Mouse (Mus musculus) heart, embryonic 12.5 days (tissue): ENCODE data around the gene Blzf1. TPM values are rescaled to one million over a fixed set of nuclear protein-coding genes. Genes with fewer than 3 reads are reported as not detected.
A peak's percentile ranks its signal among the peaks of the same experiment; 100 is the strongest.

ENCODE experiments used
- ATAC-seq: fragments of 200-750 bp; cut with Nextera tagmentation; 2 replicates; pipeline ENCODE4 v1.8.0; 2017; ENCODE audit warnings: moderate TSS enrichment, moderate library complexity; ENCODE audit not compliant: insufficient number of reproducible peaks, low FRiP score
- H3K27ac ChIP-seq: fragments of 300-500 bp; sonication (generic); 2 replicates; pipeline ENCODE4 v1.5.1; 2016; ENCODE audit warnings: mild to moderate bottlenecking, moderate library complexity; ENCODE audit not compliant: poor library complexity, severe bottlenecking
- H3K27me3 ChIP-seq: fragments of 300-500 bp; sonication (generic); replicated peaks from 2 replicates; pipeline ENCODE4 v1.6.1; 2016; ENCODE audit warnings: mild to moderate bottlenecking, moderate library complexity
- H3K36me3 ChIP-seq: fragments of 300-500 bp; sonication (generic); 2 replicates; pipeline ENCODE4 v1.6.1; 2016; ENCODE audit warnings: mild to moderate bottlenecking, moderate library complexity
- H3K4me1 ChIP-seq: fragments of 300-500 bp; sonication (generic); replicated peaks from 2 replicates; pipeline ENCODE4 v1.6.1; 2016; ENCODE audit warnings: mild to moderate bottlenecking
- H3K4me2 ChIP-seq: fragments of 300-500 bp; sonication (generic); 2 replicates; pipeline ENCODE4 v1.6.1; 2016; ENCODE audit warnings: mild to moderate bottlenecking, moderate library complexity
- H3K4me3 ChIP-seq: fragments of 300-500 bp; sonication (generic); 2 replicates; pipeline ENCODE4 v1.5.1; 2016; ENCODE audit warnings: mild to moderate bottlenecking
- H3K9ac ChIP-seq: fragments of 300-500 bp; sonication (generic); 2 replicates; pipeline ENCODE4 v1.6.1; 2016; ENCODE audit warnings: mild to moderate bottlenecking, moderate library complexity
- H3K9me3 ChIP-seq: fragments of 300-500 bp; sonication (generic); replicated peaks from 2 replicates; pipeline ENCODE4 v1.6.1; 2016; ENCODE audit warnings: mild to moderate bottlenecking, moderate library complexity
- whole genome bisulfite sequencing: fragments of 180-500 bp; shearing (Covaris S2); methylation state at CpG from one replicate; pipeline ENCODE4 v1.1.7; 2016; 5-methylcytosine and 5-hydroxymethylcytosine counted together
- polyA plus RNA-seq: library from polyadenylated mRNA; unstranded; fragments of >200 nt; fragmentation: Nextera tagmentation; extraction: Ambion mirVana; gene quantifications from 2 replicates; pipeline ENCODE4 v1.2.1, GENCODE M21; 2016

Gene Blzf1
- 28.0 and 29.9 TPM in 2 replicates for polyA plus RNA-seq

GRCm38 (mm10) chr1:164307124-164307751, at the start of gene Blzf1:
TSS of gene Blzf1 (minus strand) at chr1:164307489.
- no peaks in the 10 kb centered on the region for H3K27me3 ChIP-seq

GRCm38 (mm10) chr1:164353443-164353842, 46.2 kb upstream of the Blzf1 start:
- no peak for ATAC-seq
- Histone ChIP-seq H3K4me3 (no peak overlapping the region), H3K9me3 (no peaks in the 10 kb centered on the region), H3K27me3 (no peaks in the 10 kb centered on the region), H3K36me3 (peaks cover 8% of the 10 kb centered on the region; the same call in 1 of the 2 replicates), H3K4me2 (no peak overlapping the region), H3K9ac (no peak overlapping the region), H3K27ac (no peak overlapping the region), H3K4me1 (peaks cover 4% of the 10 kb centered on the region; the same call in 1 of the 2 replicates)
- 53% methylated on average over 3 of the region's 3 CpGs for WGBS

More at GRCm38 (mm10) chr1:164307124-164307751, at the start of gene Blzf1:
- peak; percentile 100 for ATAC-seq
- peaks cover 9% of the 10 kb centered on the region for H3K4me1 ChIP-seq
- H3K9me3 ChIP-seq = no peaks in the 10 kb centered on the region
- peak within 1 kb of the TSS; percentile 77 for H3K4me2 ChIP-seq
- under 1% methylated on average over 35 of the region's 35 CpGs for WGBS
- peak within 1 kb of the TSS; percentile 77 for H3K9ac ChIP-seq
- peak within 1 kb of the TSS; percentile 52 for H3K27ac ChIP-seq
- H3K4me3 ChIP-seq = peak within 1 kb of the TSS; percentile 88
- H3K36me3 ChIP-seq = peaks cover 9% of the 10 kb centered on the region

GRCm38 (mm10) chr1:164342161-164342560, 34.9 kb upstream of the Blzf1 start:
- 80% methylated on average over 3 of the region's 3 CpGs for WGBS
- H3K9me3 ChIP-seq = no peaks in the 10 kb centered on the region
- no peak overlapping the region for H3K27ac ChIP-seq
- peaks cover 4% of the 10 kb centered on the region; the same call in 1 of the 2 replicates for H3K4me1 ChIP-seq
- no peaks in the 10 kb centered on the region for H3K27me3 ChIP-seq
- ATAC-seq = no peak
- no peak overlapping the region for H3K4me2 ChIP-seq
- peaks cover 6% of the 10 kb centered on the region for H3K36me3 ChIP-seq
- no peak overlapping the region for H3K4me3 ChIP-seq
- no peak overlapping the region for H3K9ac ChIP-seq

- no peaks in the 10 kb centered on the region for H3K9me3 ChIP-seq
- no peak overlapping the region for H3K4me3 ChIP-seq
- H3K27ac ChIP-seq = no peak overlapping the region
- H3K9ac ChIP-seq = no peak overlapping the region
- H3K36me3 ChIP-seq = peaks cover 13% of the 10 kb centered on the region
- H3K27me3 ChIP-seq = no peaks in the 10 kb centered on the region
- H3K4me1 ChIP-seq = peaks cover 7% of the 10 kb centered on the region
- no peak for ATAC-seq
- WGBS = 81% methylated on average over 4 of the region's 4 CpGs
- H3K4me2 ChIP-seq = no peak overlapping the region
These were observed 28.6 kb upstream of the Blzf1 start for GRCm38 (mm10) chr1:164335846-164336245.

- Histone ChIP-seq H3K27ac (no peak overlapping the region), H3K27me3 (no peaks in the 10 kb centered on the region), H3K9me3 (no peaks in the 10 kb centered on the region), H3K4me2 (no peak overlapping the region), H3K4me3 (no peak overlapping the region), H3K4me1 (peaks cover 7% of the 10 kb centered on the region), H3K9ac (no peak overlapping the region), H3K36me3 (peaks cover 17% of the 10 kb centered on the region)
- 86% methylated on average over 3 of the region's 3 CpGs for WGBS
- no peak for ATAC-seq
These were observed 28.1 kb upstream of the Blzf1 start for GRCm38 (mm10) chr1:164335435-164335834.

- H3K27ac ChIP-seq = no peak overlapping the region
- H3K4me1 ChIP-seq = peaks cover 3% of the 10 kb centered on the region; the same call in 1 of the 2 replicates
- ATAC-seq = no peak
- H3K4me3 ChIP-seq = no peak overlapping the region
- no peak overlapping the region for H3K4me2 ChIP-seq
- H3K36me3 ChIP-seq = peaks cover 24% of the 10 kb centered on the region
- H3K27me3 ChIP-seq = no peaks in the 10 kb centered on the region
- WGBS = 60% methylated on average over 11 of the region's 11 CpGs
- H3K9me3 ChIP-seq = no peaks in the 10 kb centered on the region
- H3K9ac ChIP-seq = no peak overlapping the region
These were observed 25.3 kb upstream of the Blzf1 start for GRCm38 (mm10) chr1:164332559-164332958.

- H3K27ac ChIP-seq = no peak overlapping the region
- 78% methylated on average over 7 of the region's 7 CpGs for WGBS
These were observed 20.5 kb upstream of the Blzf1 start for GRCm38 (mm10) chr1:164327764-164328163.

GRCm38 (mm10) chr1:164326600-164327155, 19.4 kb upstream of the Blzf1 start:
- no peaks in the 10 kb centered on the region for H3K9me3 ChIP-seq
- H3K4me3 ChIP-seq = no peak overlapping the region
- no peak overlapping the region for H3K4me2 ChIP-seq
- H3K36me3 ChIP-seq = peaks cover 15% of the 10 kb centered on the region
- ATAC-seq = no peak
- no peak overlapping the region for H3K9ac ChIP-seq
- no peaks in the 10 kb centered on the region for H3K27me3 ChIP-seq
- 62% methylated on average over 6 of the region's 6 CpGs for WGBS
- peaks cover 5% of the 10 kb centered on the region for H3K4me1 ChIP-seq
- no peak overlapping the region for H3K27ac ChIP-seq

More at GRCm38 (mm10) chr1:164327764-164328163, 20.5 kb upstream of the Blzf1 start:
- Histone ChIP-seq H3K9me3 (no peaks in the 10 kb centered on the region), H3K4me1 (peaks cover 3% of the 10 kb centered on the region; the same call in 1 of the 2 replicates), H3K27me3 (no peaks in the 10 kb centered on the region), H3K9ac (no peak overlapping the region), H3K4me3 (no peak overlapping the region), H3K36me3 (peaks cover 15% of the 10 kb centered on the region), H3K4me2 (no peak overlapping the region)
- no peak for ATAC-seq

GRCm38 (mm10) chr1:164324878-164325277, 17.6 kb upstream of the Blzf1 start:
- Histone ChIP-seq H3K4me1 (peaks cover 19% of the 10 kb centered on the region), H3K9ac (no peak overlapping the region), H3K27me3 (no peaks in the 10 kb centered on the region), H3K9me3 (no peaks in the 10 kb centered on the region), H3K4me2 (no peak overlapping the region), H3K36me3 (peaks cover 4% of the 10 kb centered on the region), H3K4me3 (no peak overlapping the region), H3K27ac (no peak overlapping the region)
- WGBS = 83% methylated on average over 2 of the region's 2 CpGs
- ATAC-seq = no peak

- Histone ChIP-seq H3K9ac (no peak overlapping the region), H3K4me3 (no peak overlapping the region), H3K27me3 (no peaks in the 10 kb centered on the region), H3K4me1 (peaks cover 25% of the 10 kb centered on the region), H3K9me3 (no peaks in the 10 kb centered on the region), H3K36me3 (peaks cover 4% of the 10 kb centered on the region), H3K4me2 (no peak overlapping the region), H3K27ac (no peak overlapping the region)
- WGBS = 84% methylated on average over 4 of the region's 4 CpGs
- ATAC-seq = no peak
These were observed 16.9 kb upstream of the Blzf1 start for GRCm38 (mm10) chr1:164324221-164324620.

- no peaks in the 10 kb centered on the region; the same call in 1 of the 2 replicates for H3K36me3 ChIP-seq
- H3K4me2 ChIP-seq = no peak overlapping the region
- no peak overlapping the region for H3K4me3 ChIP-seq
- H3K9me3 ChIP-seq = no peaks in the 10 kb centered on the region
- no peaks in the 10 kb centered on the region for H3K27me3 ChIP-seq
- H3K9ac ChIP-seq = no peak overlapping the region
- WGBS = 70% methylated on average over 8 of the region's 8 CpGs
- no peak overlapping the region for H3K27ac ChIP-seq
- ATAC-seq = no peak
- peaks cover 29% of the 10 kb centered on the region for H3K4me1 ChIP-seq
These were observed 15.8 kb upstream of the Blzf1 start for GRCm38 (mm10) chr1:164322987-164323650.
